In genomic region chr5:34229503-34229902, GRCm38 (mm10) we compare ENCODE assay signal across 16 mouse cellular contexts. TPM values are rescaled to one million over a fixed set of nuclear protein-coding genes. Genes with fewer than 3 reads are reported as not detected.
"Had no signal": no experiment of that assay in that cellular context is flagged by ENCODE, and none has a peak within 500 bp of the region (broad histone marks: within the 10 kb centered on the region; RNA-seq: fewer than 3 reads in every experiment).

No protein-coding gene starts in this region.

- ATAC-seq: lung, postnatal 0 days; midbrain, embryonic 13.5 days; midbrain, embryonic 15.5 days had no signal

- H3K4me1 ChIP-seq: lung, embryonic 15.5 days; midbrain, embryonic 13.5 days; midbrain, embryonic 15.5 days; neural tube, embryonic 12.5 days; stomach, embryonic 15.5 days had no signal

- H3K27me3 ChIP-seq: lung, embryonic 15.5 days; midbrain, embryonic 13.5 days; midbrain, embryonic 15.5 days; neural tube, embryonic 12.5 days; stomach, embryonic 15.5 days had no signal

- H3K27ac ChIP-seq: liver, embryonic 14.5 days; lung, embryonic 15.5 days; macrophage; midbrain, embryonic 13.5 days; midbrain, embryonic 15.5 days; neural tube, embryonic 12.5 days; stomach, embryonic 15.5 days; stomach, postnatal 0 days had no signal

- H3K4me2 ChIP-seq: lung, embryonic 15.5 days; midbrain, embryonic 11.5 days; midbrain, embryonic 13.5 days; midbrain, embryonic 15.5 days; neural tube, embryonic 12.5 days; stomach, embryonic 15.5 days had no signal

- H3K9ac ChIP-seq: liver, embryonic 14.5 days; lung, embryonic 15.5 days; midbrain, embryonic 13.5 days; midbrain, embryonic 15.5 days; neural tube, embryonic 12.5 days; stomach, embryonic 15.5 days had no signal

- H3K36me3 ChIP-seq: lung, embryonic 15.5 days; midbrain, embryonic 13.5 days; midbrain, embryonic 15.5 days; neural tube, embryonic 12.5 days; stomach, embryonic 15.5 days had no signal

- DNase-seq: lung, adult 2 months; lung, postnatal 14 days; lung, postnatal 36 days; right cerebral cortex, postnatal 14 days; thymus, postnatal 25 days had no signal

- H3K9me3 ChIP-seq: lung, embryonic 15.5 days; megakaryocyte, embryonic 14.5 days; midbrain, embryonic 13.5 days; midbrain, embryonic 15.5 days; neural tube, embryonic 12.5 days; stomach, embryonic 15.5 days had no signal

- H3K4me3 ChIP-seq: lung, embryonic 15.5 days; megakaryocyte, embryonic 14.5 days; midbrain, embryonic 13.5 days; midbrain, embryonic 15.5 days; neural tube, embryonic 12.5 days; stomach, embryonic 15.5 days had no signal

RNA-seq across cellular contexts. Expression of gene Cfap99, which starts 58.9 kb away (rescaled TPM):
- polyA plus RNA-seq: liver, embryonic 14.5 days; macrophage; midbrain, embryonic 13.5 days; neural tube, embryonic 12.5 days; stomach, embryonic 15.5 days had no signal
